Mouse (Mus musculus): Measurements from ENCODE around the gene Cxcl1. TPM values are rescaled to one million over a fixed set of nuclear protein-coding genes. Genes with fewer than 3 reads are reported as not detected.

The Cxcl1 gene
- polyA plus RNA-seq, 1 experiment from 2014 or later = 0.63 TPM

GRCm38 (mm10) chr5:90872377-90872776, 18.7 kb upstream of the Cxcl1 start:
- no peaks in the 10 kb centered on the region for H3K27me3 ChIP-seq (replicated peaks)

GRCm38 (mm10) chr5:90876045-90876444, 15.0 kb upstream of the Cxcl1 start:
- H3K9me3 ChIP-seq (replicated peaks) = no peaks in the 10 kb centered on the region
- no peak for ATAC-seq (ENCODE audit: low FRiP score)
- no peak overlapping the region for H3K27ac ChIP-seq (replicated peaks)
- no peak overlapping the region for H3K4me2 ChIP-seq
- no peaks in the 10 kb centered on the region for H3K4me1 ChIP-seq
- 80% methylated on average over 4 of the region's 4 CpGs for WGBS
- no peak overlapping the region for H3K9ac ChIP-seq (replicated peaks)
- H3K36me3 ChIP-seq = no peaks in the 10 kb centered on the region
- H3K4me3 ChIP-seq (replicated peaks) = no peak overlapping the region
- no peaks in the 10 kb centered on the region for H3K27me3 ChIP-seq (replicated peaks)

More at GRCm38 (mm10) chr5:90872377-90872776, 18.7 kb upstream of the Cxcl1 start:
- Histone ChIP-seq H3K4me3 (replicated peaks) (no peak overlapping the region), H3K4me2 (no peak overlapping the region), H3K4me1 (no peaks in the 10 kb centered on the region), H3K36me3 (no peaks in the 10 kb centered on the region), H3K27ac (replicated peaks) (no peak overlapping the region), H3K9me3 (replicated peaks) (no peaks in the 10 kb centered on the region), H3K9ac (replicated peaks) (no peak overlapping the region)
- WGBS = 92% methylated on average over 7 of the region's 7 CpGs
- ATAC-seq (ENCODE audit: low FRiP score) = no peak

GRCm38 (mm10) chr5:90876471-90877172, 14.4 kb upstream of the Cxcl1 start:
- Histone ChIP-seq H3K27me3 (replicated peaks) (no peaks in the 10 kb centered on the region), H3K4me3 (replicated peaks) (no peak overlapping the region), H3K4me2 (no peak overlapping the region), H3K27ac (replicated peaks) (no peak overlapping the region), H3K4me1 (no peaks in the 10 kb centered on the region), H3K9me3 (replicated peaks) (no peaks in the 10 kb centered on the region), H3K9ac (replicated peaks) (no peak overlapping the region), H3K36me3 (no peaks in the 10 kb centered on the region)
- no peak for ATAC-seq (ENCODE audit: low FRiP score)
- 84% methylated on average over 8 of the region's 8 CpGs for whole genome bisulfite sequencing

- ATAC-seq (ENCODE audit: low FRiP score) = no peak
- Histone ChIP-seq H3K9me3 (replicated peaks) (no peaks in the 10 kb centered on the region), H3K36me3 (no peaks in the 10 kb centered on the region), H3K27me3 (replicated peaks) (no peaks in the 10 kb centered on the region), H3K4me2 (no peak overlapping the region), H3K27ac (replicated peaks) (no peak overlapping the region), H3K4me3 (replicated peaks) (no peak overlapping the region), H3K4me1 (no peaks in the 10 kb centered on the region), H3K9ac (replicated peaks) (no peak overlapping the region)
These were observed 13.9 kb upstream of the Cxcl1 start for GRCm38 (mm10) chr5:90877173-90877512.

- ATAC-seq (ENCODE audit: low FRiP score) = no peak
- Histone ChIP-seq H3K4me1 (no peaks in the 10 kb centered on the region), H3K9me3 (replicated peaks) (no peaks in the 10 kb centered on the region), H3K4me2 (no peak overlapping the region), H3K4me3 (replicated peaks) (no peak overlapping the region), H3K27ac (replicated peaks) (no peak overlapping the region), H3K27me3 (replicated peaks) (no peaks in the 10 kb centered on the region), H3K9ac (replicated peaks) (no peak overlapping the region), H3K36me3 (no peaks in the 10 kb centered on the region)
- 85% methylated on average over 3 of the region's 3 CpGs for WGBS
These were observed 11.6 kb upstream of the Cxcl1 start for GRCm38 (mm10) chr5:90879307-90880014.

- no peak for ATAC-seq (ENCODE audit: low FRiP score)
- Histone ChIP-seq H3K4me1 (no peaks in the 10 kb centered on the region), H3K27me3 (replicated peaks) (no peaks in the 10 kb centered on the region), H3K27ac (replicated peaks) (no peak overlapping the region), H3K4me2 (no peak overlapping the region), H3K4me3 (replicated peaks) (no peak overlapping the region), H3K9ac (replicated peaks) (no peak overlapping the region), H3K9me3 (replicated peaks) (no peaks in the 10 kb centered on the region), H3K36me3 (no peaks in the 10 kb centered on the region)
- WGBS = 58% methylated on average over 7 of the region's 7 CpGs
These were observed 10.6 kb upstream of the Cxcl1 start for GRCm38 (mm10) chr5:90880335-90880850.

GRCm38 (mm10) chr5:90881021-90881420, 10.0 kb upstream of the Cxcl1 start:
- no peak for ATAC-seq (ENCODE audit: low FRiP score)
- 91% methylated on average over 4 of the region's 4 CpGs for WGBS
- no peak overlapping the region for H3K27ac ChIP-seq (replicated peaks)

GRCm38 (mm10) chr5:90881682-90882081, 9.4 kb upstream of the Cxcl1 start:
- Histone ChIP-seq H3K4me3 (replicated peaks) (no peak overlapping the region), H3K36me3 (no peaks in the 10 kb centered on the region), H3K27me3 (replicated peaks) (no peaks in the 10 kb centered on the region), H3K4me2 (no peak overlapping the region), H3K9ac (replicated peaks) (no peak overlapping the region), H3K4me1 (no peaks in the 10 kb centered on the region), H3K9me3 (replicated peaks) (no peaks in the 10 kb centered on the region), H3K27ac (replicated peaks) (no peak overlapping the region)
- 96% methylated on average over 5 of the region's 5 CpGs for WGBS
- ATAC-seq (ENCODE audit: low FRiP score) = no peak

More at GRCm38 (mm10) chr5:90881021-90881420, 10.0 kb upstream of the Cxcl1 start:
- no peaks in the 10 kb centered on the region for H3K9me3 ChIP-seq (replicated peaks)
- no peaks in the 10 kb centered on the region for H3K36me3 ChIP-seq
- H3K4me2 ChIP-seq = no peak overlapping the region
- no peaks in the 10 kb centered on the region for H3K4me1 ChIP-seq
- H3K27me3 ChIP-seq (replicated peaks) = no peaks in the 10 kb centered on the region
- no peak overlapping the region for H3K4me3 ChIP-seq (replicated peaks)
- H3K9ac ChIP-seq (replicated peaks) = no peak overlapping the region

GRCm38 (mm10) chr5:90882146-90882545, 8.9 kb upstream of the Cxcl1 start:
- no peak for ATAC-seq (ENCODE audit: low FRiP score)
- no peaks in the 10 kb centered on the region for H3K9me3 ChIP-seq (replicated peaks)
- no peak overlapping the region for H3K9ac ChIP-seq (replicated peaks)
- no peak overlapping the region for H3K4me3 ChIP-seq (replicated peaks)
- 83% methylated on average over 5 of the region's 5 CpGs for WGBS
- H3K27ac ChIP-seq (replicated peaks) = no peak overlapping the region
- no peaks in the 10 kb centered on the region for H3K36me3 ChIP-seq
- no peaks in the 10 kb centered on the region for H3K27me3 ChIP-seq (replicated peaks)
- H3K4me1 ChIP-seq = no peaks in the 10 kb centered on the region
- H3K4me2 ChIP-seq = no peak overlapping the region

GRCm38 (mm10) chr5:90884628-90885242, 6.3 kb upstream of the Cxcl1 start:
- Histone ChIP-seq H3K4me1 (no peaks in the 10 kb centered on the region), H3K9me3 (replicated peaks) (no peaks in the 10 kb centered on the region), H3K36me3 (no peaks in the 10 kb centered on the region), H3K27me3 (replicated peaks) (no peaks in the 10 kb centered on the region), H3K27ac (replicated peaks) (no peak overlapping the region), H3K9ac (replicated peaks) (no peak overlapping the region), H3K4me3 (replicated peaks) (no peak overlapping the region), H3K4me2 (no peak overlapping the region)
- no peak for ATAC-seq (ENCODE audit: low FRiP score)
- 74% methylated on average over 2 of the region's 2 CpGs for WGBS

- Histone ChIP-seq H3K27me3 (replicated peaks) (no peaks in the 10 kb centered on the region; the same call in 1 of the 2 replicates), H3K4me1 (peaks cover 9% of the 10 kb centered on the region), H3K27ac (replicated peaks) (no peak overlapping the region), H3K9ac (replicated peaks) (no peak overlapping the region), H3K36me3 (no peaks in the 10 kb centered on the region), H3K4me3 (replicated peaks) (no peak overlapping the region), H3K9me3 (replicated peaks) (no peaks in the 10 kb centered on the region), H3K4me2 (no peak overlapping the region)
- no peak for ATAC-seq (ENCODE audit: low FRiP score)
- 83% methylated on average over 5 of the region's 5 CpGs for whole genome bisulfite sequencing
These were observed 2.4 kb upstream of the Cxcl1 start for GRCm38 (mm10) chr5:90888661-90889060.

GRCm38 (mm10) chr5:90891464-90891813, 398 bp downstream of the Cxcl1 start:
- peak overlapping the region; percentile 96 for H3K4me2 ChIP-seq
- ATAC-seq (ENCODE audit: low FRiP score) = no peak; the same call in 1 of the 2 replicates
- H3K36me3 ChIP-seq = no peaks in the 10 kb centered on the region
- WGBS = 33% methylated on average over 10 of the region's 10 CpGs
- H3K9me3 ChIP-seq (replicated peaks) = no peaks in the 10 kb centered on the region
- no peaks in the 10 kb centered on the region; the same call in 1 of the 2 replicates for H3K27me3 ChIP-seq (replicated peaks)
- H3K9ac ChIP-seq (replicated peaks) = peak overlapping the region; percentile 50
- peaks cover 9% of the 10 kb centered on the region for H3K4me1 ChIP-seq
- peak overlapping the region; percentile 52 for H3K4me3 ChIP-seq (replicated peaks)
- H3K27ac ChIP-seq (replicated peaks) = no peak overlapping the region
